Mouse (Mus musculus) skeletal muscle tissue, postnatal 0 days (tissue): ENCODE results near the gene Dleu7. TPM values are rescaled to one million over a fixed set of nuclear protein-coding genes. Genes with fewer than 3 reads are reported as not detected.

Experiments
- polyA plus RNA-seq: library from polyadenylated mRNA; unstranded; fragments of >200 nt; fragmentation: Nextera tagmentation; extraction: Ambion mirVana; gene quantifications from 2 replicates; pipeline ENCODE4 v1.2.1, GENCODE M21; 2015

Gene Dleu7
- polyA plus RNA-seq: 1.0 and 1.1 TPM in 2 replicates

DNA sequence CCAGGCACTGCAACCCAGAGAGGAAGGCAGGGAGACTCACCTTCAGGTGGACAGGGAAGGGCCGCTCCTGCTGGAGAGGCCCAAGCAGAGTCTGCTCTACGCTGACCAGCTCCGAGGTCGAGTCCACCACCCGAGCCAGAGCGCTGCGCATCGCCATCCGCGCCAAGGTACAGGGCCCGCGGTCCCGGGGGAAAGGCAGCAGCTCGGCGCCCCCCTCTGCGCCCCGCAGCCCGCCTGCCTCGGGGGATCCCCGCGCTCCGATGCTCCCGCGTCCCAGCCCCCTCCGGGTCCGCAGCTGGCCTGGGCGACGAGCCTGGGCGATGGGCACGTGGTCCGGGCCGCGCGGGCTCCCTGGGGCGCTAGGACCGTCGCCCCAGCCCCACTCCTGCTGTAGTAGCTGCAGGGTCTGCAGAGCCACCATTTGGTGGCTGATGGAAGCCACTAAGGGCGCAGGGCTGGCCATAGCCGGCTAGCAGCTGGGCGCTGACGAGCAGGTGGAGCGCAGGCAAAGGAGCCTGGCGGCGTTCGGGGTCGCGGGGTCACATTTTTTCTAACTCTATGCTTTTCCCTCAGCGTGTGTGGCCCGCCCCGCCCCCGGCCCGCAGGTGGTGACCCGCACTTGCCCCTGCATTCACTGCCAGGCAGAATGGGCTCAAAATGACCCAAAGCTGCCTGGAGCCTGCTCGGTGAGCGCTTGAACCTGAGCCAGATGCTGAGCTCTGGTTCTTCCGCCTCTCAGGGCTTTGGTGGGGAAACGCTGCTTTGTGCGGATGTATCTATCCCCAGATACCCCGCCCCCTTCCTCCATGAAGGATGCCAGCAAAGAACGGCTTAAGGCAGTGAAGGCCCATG lies at the start of gene Dleu7, which contains the start of gene Rnaseh2b:
TSS of gene Dleu7 (minus strand) at position 560 of the 852 bp plus-strand sequence.
TSS of gene Rnaseh2b (plus strand) at position 102 of the 852 bp plus-strand sequence.

Other genes with a start within 250 kb of the Dleu7 start
- gene Rnaseh2b, start 458 bp downstream of the Dleu7 start, polyA plus RNA-seq: 18.6 and 24.0 TPM in 2 replicates
- 0.05 and 0.08 TPM in 2 replicates for gene Gucy1b2, start 163.2 kb upstream of the Dleu7 start, polyA plus RNA-seq